Mouse (Mus musculus): ENCODE measurements at regions not wholly inside any gene's neighbourhood (a gene's known extent, or its start where the extent isn't known, plus 50 kb on each side); places are given as distances from the start of the nearest gene placed in this dataset.

- no peak for DNase-seq (ENCODE audit: low spot score in 2 of 2)
Observed at GRCm38 (mm10) chr5:64498431-64498830, 304.8 kb upstream of the Klf3 start.

GRCm38 (mm10) chr5:64499131-64499530 lies 304.1 kb upstream of the Klf3 start:
- no peak for DNase-seq (ENCODE audit: low spot score in 2 of 2)

- no peak for DNase-seq (ENCODE audit: low spot score in 2 of 2)
Observed at GRCm38 (mm10) chr5:64500413-64500812, 302.8 kb upstream of the Klf3 start.

GRCm38 (mm10) chr5:64500866-64501265 lies 302.3 kb upstream of the Klf3 start:
- no peak for DNase-seq (ENCODE audit: low spot score in 2 of 2)

- no peak for DNase-seq (ENCODE audit: low spot score in 2 of 2)
Observed at GRCm38 (mm10) chr5:64501746-64502145, 301.4 kb upstream of the Klf3 start.

GRCm38 (mm10) chr5:64503514-64503913 lies 299.7 kb upstream of the Klf3 start:
- peak; percentile 35 to 59 for DNase-seq (ENCODE audit: low spot score in 2 of 2)

GRCm38 (mm10) chr5:64504507-64504906 lies 298.7 kb upstream of the Klf3 start:
- no peak for DNase-seq (ENCODE audit: low spot score in 2 of 2)

GRCm38 (mm10) chr5:64505227-64505834 lies 297.9 kb upstream of the Klf3 start:
- no peak for DNase-seq (ENCODE audit: low spot score in 2 of 2)

GRCm38 (mm10) chr5:64505835-64506600 lies 297.2 kb upstream of the Klf3 start:
- DNase-seq (ENCODE audit: low spot score in 2 of 2), result peak in 1 of 2 experiments; percentile 79

GRCm38 (mm10) chr5:64508565-64508964 lies 294.6 kb upstream of the Klf3 start:
- peak in 1 of 2 experiments; percentile 52 for DNase-seq (ENCODE audit: low spot score in 2 of 2)

GRCm38 (mm10) chr5:64513155-64513945 lies 289.8 kb upstream of the Klf3 start:
- peak in 1 of 2 experiments; percentile 66 for DNase-seq (ENCODE audit: low spot score in 2 of 2)

GRCm38 (mm10) chr5:64516115-64516665 lies 287.0 kb upstream of the Klf3 start:
- no peak for DNase-seq (ENCODE audit: low spot score in 2 of 2)

GRCm38 (mm10) chr5:64517241-64517640 lies 285.9 kb upstream of the Klf3 start:
- DNase-seq (ENCODE audit: low spot score in 2 of 2), result no peak

GRCm38 (mm10) chr5:64517835-64518234 lies 285.4 kb upstream of the Klf3 start:
- DNase-seq (ENCODE audit: low spot score in 2 of 2), result no peak

GRCm38 (mm10) chr5:64519036-64519435 lies 284.2 kb upstream of the Klf3 start:
- DNase-seq (ENCODE audit: low spot score in 2 of 2), result no peak

- no peak for DNase-seq (ENCODE audit: low spot score in 2 of 2)
Observed at GRCm38 (mm10) chr5:64519731-64520130, 283.5 kb upstream of the Klf3 start.

GRCm38 (mm10) chr5:64521401-64521800 lies 281.8 kb upstream of the Klf3 start:
- DNase-seq (ENCODE audit: low spot score in 2 of 2), result no peak

GRCm38 (mm10) chr5:64521969-64522368 lies 281.2 kb upstream of the Klf3 start:
- DNase-seq (ENCODE audit: low spot score in 2 of 2), result no peak

GRCm38 (mm10) chr5:64526521-64526920 lies 276.7 kb upstream of the Klf3 start:
- no peak for DNase-seq (ENCODE audit: low spot score in 2 of 2)

- DNase-seq (ENCODE audit: low spot score in 2 of 2), result no peak
Observed at GRCm38 (mm10) chr5:64527962-64528361, 275.2 kb upstream of the Klf3 start.

- no peak for DNase-seq (ENCODE audit: low spot score in 2 of 2)
Observed at GRCm38 (mm10) chr5:64534371-64534770, 268.8 kb upstream of the Klf3 start.

GRCm38 (mm10) chr5:64534947-64535346 lies 268.2 kb upstream of the Klf3 start:
- DNase-seq (ENCODE audit: low spot score in 2 of 2), result no peak
